ENCODE assay signal across 8 mouse cellular contexts in genomic region chr14:54578063-54578462, GRCm38 (mm10). TPM values are rescaled to one million over a fixed set of nuclear protein-coding genes. Genes with fewer than 3 reads are reported as not detected.
DNase-seq lines count a peak whose midpoint lies in the region; ATAC-seq lines count a peak whose summit lies in the region.

No protein-coding gene starts in this region.

- H3K27ac ChIP-seq in forebrain, embryonic 15.5 days (replicated peaks): peak overlapping the region; percentile 75
- H3K27ac ChIP-seq in kidney, embryonic 16.5 days (ENCODE audit: low read length): peak overlapping the region; percentile 98

- H3K4me3 ChIP-seq in forebrain, embryonic 15.5 days: peak overlapping the region; percentile 64
- peak overlapping the region; percentile 93 for H3K4me3 ChIP-seq in kidney, embryonic 16.5 days (ENCODE audit: low read length)

- H3K9me3 ChIP-seq in forebrain, embryonic 15.5 days: no peaks in the 10 kb centered on the region
- no peaks in the 10 kb centered on the region for H3K9me3 ChIP-seq in kidney, embryonic 16.5 days (ENCODE audit: low read length)

- H3K4me1 ChIP-seq in forebrain, embryonic 15.5 days: peaks cover 50% of the 10 kb centered on the region
- H3K4me1 ChIP-seq in kidney, embryonic 16.5 days (ENCODE audit: insufficient read depth, low read length): peaks cover 26% of the 10 kb centered on the region

- DNase-seq in heart, adult 9 months (ENCODE audit: low spot score in 2 of 2): peak; percentile 50 to 62
- no peak for DNase-seq in heart, postnatal 25 days (ENCODE audit: low spot score)
- peak; percentile 75 for DNase-seq in ZHBTc4 (ENCODE audit: low read depth, low spot score)
- peak; percentile 45 for DNase-seq in testis, postnatal 10 days (ENCODE audit: low spot score)
- DNase-seq in urinary bladder, adult 2 months (ENCODE audit: low spot score): no peak

- intact Hi-C loops in heart, postnatal 25 days (cut with DNase I): loop anchor here (2.0 to 10.0 kb wide), 2 partner anchors 49 to 353 kb away; no protein-coding TSS in a partner anchor

- ATAC-seq in forebrain, embryonic 15.5 days (replicated peaks): no peak
- 0 out of 2 replicates have a peak, but pooled peaks have one; percentile 13 for ATAC-seq in kidney, embryonic 16.5 days (ENCODE audit: low FRiP score, low TSS enrichment)
- peak; percentile 61 for ATAC-seq in megakaryocyte, adult 5-6 weeks (ENCODE audit: poor library complexity, severe bottlenecking)

- H3K9ac ChIP-seq in forebrain, embryonic 15.5 days (replicated peaks): peak overlapping the region; percentile 63
- peak overlapping the region; percentile 98 for H3K9ac ChIP-seq in kidney, embryonic 16.5 days (replicated peaks; ENCODE audit: low read length)

- H3K4me2 ChIP-seq in forebrain, embryonic 15.5 days (replicated peaks): peak overlapping the region; percentile 94
- peak overlapping the region; percentile 81 for H3K4me2 ChIP-seq in kidney, embryonic 16.5 days (replicated peaks; ENCODE audit: low read depth, low read length)

- H3K27me3 ChIP-seq in forebrain, embryonic 15.5 days: peaks cover 5% of the 10 kb centered on the region; the same call in 1 of the 2 replicates
- no peaks in the 10 kb centered on the region for H3K27me3 ChIP-seq in kidney, embryonic 16.5 days (ENCODE audit: insufficient read depth, low read length)

- no peaks in the 10 kb centered on the region for H3K36me3 ChIP-seq in forebrain, embryonic 15.5 days
- 0 out of 2 replicates have a peak, but pooled peaks cover 3% of the 10 kb centered on the region for H3K36me3 ChIP-seq in kidney, embryonic 16.5 days (ENCODE audit: insufficient read depth, low read length)

- WGBS in forebrain, embryonic 15.5 days: under 1% methylated on average over 10 of the region's 10 CpGs
- WGBS in kidney, embryonic 16.5 days: 0% methylated on average over 10 of the region's 10 CpGs

RNA-seq across cellular contexts. Expression of gene Ajuba, which starts 0.7 kb away (rescaled TPM):
- 1 to 10 TPM; 6.0 to 6.5 TPM for total RNA-seq in heart, postnatal 25 days (2021)
- polyA plus RNA-seq in forebrain, embryonic 15.5 days (2015; fragmentation: Nextera tagmentation; extraction: Ambion mirVana): 11.1 and 13.1 TPM in 2 replicates
- polyA plus RNA-seq in kidney, embryonic 16.5 days (2015; fragmentation: Nextera tagmentation; extraction: Ambion mirVana): 32.9 and 45.6 TPM in 2 replicates
- 0.11 and 0.54 TPM in 2 replicates for total RNA-seq in megakaryocyte, adult 5-6 weeks (2015)
- total RNA-seq in megakaryocyte, adult 5-6 weeks (2017): 0.57 and 0.73 TPM in 2 replicates
- 38.5 and 43.1 TPM in 2 replicates for polyA plus RNA-seq in urinary bladder, adult 2 months (2012; rRNA removed)

RNA-seq across cellular contexts. Expression of gene Haus4, which starts 23.6 kb away (rescaled TPM):
- 1 to 10 TPM; 3.2 to 3.6 TPM for total RNA-seq in heart, postnatal 25 days (2021)
- polyA plus RNA-seq in forebrain, embryonic 15.5 days (2015; fragmentation: Nextera tagmentation; extraction: Ambion mirVana): 29.6 and 31.6 TPM in 2 replicates
- 57.3 and 62.4 TPM in 2 replicates for polyA plus RNA-seq in kidney, embryonic 16.5 days (2015; fragmentation: Nextera tagmentation; extraction: Ambion mirVana)
- total RNA-seq in megakaryocyte, adult 5-6 weeks (2015): 43.9 and 48.7 TPM in 2 replicates
- total RNA-seq in megakaryocyte, adult 5-6 weeks (2017): 50.6 and 51.6 TPM in 2 replicates
- 14.1 and 14.2 TPM in 2 replicates for polyA plus RNA-seq in urinary bladder, adult 2 months (2012; rRNA removed)

RNA-seq across cellular contexts. Expression of gene 4931414P19Rik, which starts 27.7 kb away (rescaled TPM):
- total RNA-seq in heart, postnatal 25 days (2021): 1 to 10 TPM; 3.7 to 4.0 TPM
- polyA plus RNA-seq in forebrain, embryonic 15.5 days (2015; fragmentation: Nextera tagmentation; extraction: Ambion mirVana): 8.0 and 8.9 TPM in 2 replicates
- 11.2 and 14.2 TPM in 2 replicates for polyA plus RNA-seq in kidney, embryonic 16.5 days (2015; fragmentation: Nextera tagmentation; extraction: Ambion mirVana)
- 4.3 and 4.8 TPM in 2 replicates for total RNA-seq in megakaryocyte, adult 5-6 weeks (2015)
- 4.1 and 4.9 TPM in 2 replicates for total RNA-seq in megakaryocyte, adult 5-6 weeks (2017)
- polyA plus RNA-seq in urinary bladder, adult 2 months (2012; rRNA removed): 9.0 and 9.4 TPM in 2 replicates

RNA-seq across cellular contexts. Expression of gene Psmb5, which starts 39.8 kb away (rescaled TPM):
- total RNA-seq in heart, postnatal 25 days (2021): 100 to 1,000 TPM; 195 to 201 TPM
- 430 and 444 TPM in 2 replicates for polyA plus RNA-seq in forebrain, embryonic 15.5 days (2015; fragmentation: Nextera tagmentation; extraction: Ambion mirVana)
- polyA plus RNA-seq in kidney, embryonic 16.5 days (2015; fragmentation: Nextera tagmentation; extraction: Ambion mirVana): 453 and 471 TPM in 2 replicates
- total RNA-seq in megakaryocyte, adult 5-6 weeks (2015): 133 and 145 TPM in 2 replicates
- 41.4 and 51.1 TPM in 2 replicates for total RNA-seq in megakaryocyte, adult 5-6 weeks (2017)
- polyA plus RNA-seq in urinary bladder, adult 2 months (2012; rRNA removed): 146 and 179 TPM in 2 replicates

RNA-seq across cellular contexts. Expression of gene Psmb11, which starts 43.2 kb away (rescaled TPM):
- not detected for total RNA-seq in heart, postnatal 25 days (2021)
- 0.15 TPM in 1 of 2 replicates, not detected in the other for polyA plus RNA-seq in forebrain, embryonic 15.5 days (2015; fragmentation: Nextera tagmentation; extraction: Ambion mirVana)
- polyA plus RNA-seq in kidney, embryonic 16.5 days (2015; fragmentation: Nextera tagmentation; extraction: Ambion mirVana): 0.07 TPM in 1 of 2 replicates, not detected in the other
- not detected in 2 replicates for total RNA-seq in megakaryocyte, adult 5-6 weeks (2015)
- not detected in 2 replicates for total RNA-seq in megakaryocyte, adult 5-6 weeks (2017)
- not detected in 2 replicates for polyA plus RNA-seq in urinary bladder, adult 2 months (2012; rRNA removed)

Comparison
In these comparisons a context has a peak if more than half of its experiments do, and no peak if none do; other contexts are left out.
1. DNase-seq: peak in heart, adult 9 months (2 of 2), ZHBTc4 (single experiment) and testis, postnatal 10 days (single experiment); none in heart, postnatal 25 days (single experiment) and urinary bladder, adult 2 months (single experiment).